Mouse (Mus musculus): ENCODE data around the gene Lca5. TPM values are rescaled to one million over a fixed set of nuclear protein-coding genes. Genes with fewer than 3 reads are reported as not detected.

Lca5 gene
- polyA plus RNA-seq, 1 experiment, result not detected

GRCm38 (mm10) chr9:83447771-83448170 is 6.8 kb upstream of the Lca5 start:
- Histone ChIP-seq H3K4me1 (ENCODE audit: control insufficient read depth, insufficient read depth, low read length) (peaks cover 3% of the 10 kb centered on the region; the same call in 1 of the 2 replicates), H3K27ac (ENCODE audit: insufficient read depth, low read depth, low read length) (peak overlapping the region; percentile 95), H3K4me3 (ENCODE audit: insufficient read depth, low read depth, low read length) (peak overlapping the region; percentile 65)
- TF ChIP-seq CTCF (IDR thresholded peaks at IDR 0.05; ENCODE audit: insufficient read depth, low read depth, low read length), result no peak
- peak; percentile 43; the same call in 1 of the 2 replicates for TF ChIP-seq POLR2A (IDR thresholded peaks at IDR 0.05; ENCODE audit: insufficient read depth, low read depth, low read length)
- 2% methylated on average over 22 of the region's 22 CpGs for WGBS

- no peak overlapping the region for H3K27ac ChIP-seq (ENCODE audit: insufficient read depth, low read depth, low read length)
- no peak overlapping the region for H3K4me3 ChIP-seq (ENCODE audit: insufficient read depth, low read depth, low read length)
- TF ChIP-seq POLR2A (IDR thresholded peaks at IDR 0.05; ENCODE audit: insufficient read depth, low read depth, low read length) (no peak), CTCF (IDR thresholded peaks at IDR 0.05; ENCODE audit: insufficient read depth, low read depth, low read length) (no peak)
- 77% methylated on average over 9 of the region's 9 CpGs for WGBS
- H3K4me1 ChIP-seq (ENCODE audit: control insufficient read depth, insufficient read depth, low read length), result peaks cover 3% of the 10 kb centered on the region; the same call in 1 of the 2 replicates
Measured at GRCm38 (mm10) chr9:83447176-83447575, 6.2 kb upstream of the Lca5 start.

- TF ChIP-seq CTCF (IDR thresholded peaks at IDR 0.05; ENCODE audit: insufficient read depth, low read depth, low read length) (no peak), POLR2A (IDR thresholded peaks at IDR 0.05; ENCODE audit: insufficient read depth, low read depth, low read length) (no peak)
- peaks cover 15% of the 10 kb centered on the region for H3K4me1 ChIP-seq (ENCODE audit: control insufficient read depth, insufficient read depth, low read length)
- WGBS, result 85% methylated on average over 5 of the region's 5 CpGs
- no peak overlapping the region for H3K4me3 ChIP-seq (ENCODE audit: insufficient read depth, low read depth, low read length)
- H3K27ac ChIP-seq (ENCODE audit: insufficient read depth, low read depth, low read length), result no peak overlapping the region
Measured at GRCm38 (mm10) chr9:83437621-83438020, 3.3 kb downstream of the Lca5 start.

- whole genome bisulfite sequencing, result 14% methylated on average over 4 of the region's 4 CpGs
- no peak for TF ChIP-seq POLR2A (IDR thresholded peaks at IDR 0.05; ENCODE audit: insufficient read depth, low read depth, low read length)
- TF ChIP-seq CTCF (IDR thresholded peaks at IDR 0.05; ENCODE audit: insufficient read depth, low read depth, low read length), result no peak
- H3K4me3 ChIP-seq (ENCODE audit: insufficient read depth, low read depth, low read length), result no peak overlapping the region
- peaks cover 15% of the 10 kb centered on the region for H3K4me1 ChIP-seq (ENCODE audit: control insufficient read depth, insufficient read depth, low read length)
- H3K27ac ChIP-seq (ENCODE audit: insufficient read depth, low read depth, low read length), result peak overlapping the region; percentile 86
Measured at GRCm38 (mm10) chr9:83434489-83434888, 6.4 kb downstream of the Lca5 start.

- 53% methylated on average over 7 of the region's 7 CpGs for WGBS
- TF ChIP-seq CTCF (IDR thresholded peaks at IDR 0.05; ENCODE audit: insufficient read depth, low read depth, low read length) (peak; percentile 24; the same call in 1 of the 2 replicates), POLR2A (IDR thresholded peaks at IDR 0.05; ENCODE audit: insufficient read depth, low read depth, low read length) (no peak)
- peaks cover 15% of the 10 kb centered on the region for H3K4me1 ChIP-seq (ENCODE audit: control insufficient read depth, insufficient read depth, low read length)
- no peak overlapping the region for H3K4me3 ChIP-seq (ENCODE audit: insufficient read depth, low read depth, low read length)
- H3K27ac ChIP-seq (ENCODE audit: insufficient read depth, low read depth, low read length), result peak overlapping the region; percentile 52; the same call in 1 of the 2 replicates
Measured at GRCm38 (mm10) chr9:83433661-83434060, 7.3 kb downstream of the Lca5 start.

GRCm38 (mm10) chr9:83427926-83428325 is 13.0 kb downstream of the Lca5 start:
- Histone ChIP-seq H3K27ac (ENCODE audit: insufficient read depth, low read depth, low read length) (no peak overlapping the region), H3K4me1 (ENCODE audit: control insufficient read depth, insufficient read depth, low read length) (0 out of 2 replicates have a peak, but pooled peaks cover 2% of the 10 kb centered on the region), H3K4me3 (ENCODE audit: insufficient read depth, low read depth, low read length) (no peak overlapping the region)
- WGBS, result 75% methylated on average over 4 of the region's 4 CpGs
- TF ChIP-seq POLR2A (IDR thresholded peaks at IDR 0.05; ENCODE audit: insufficient read depth, low read depth, low read length) (no peak), CTCF (IDR thresholded peaks at IDR 0.05; ENCODE audit: insufficient read depth, low read depth, low read length) (no peak)

- WGBS, result 65% methylated on average over 5 of the region's 5 CpGs
Measured at GRCm38 (mm10) chr9:83418965-83419364, 22.0 kb downstream of the Lca5 start.

GRCm38 (mm10) chr9:83413046-83413445 is 27.9 kb downstream of the Lca5 start:
- no peaks in the 10 kb centered on the region for H3K4me1 ChIP-seq (ENCODE audit: control insufficient read depth, insufficient read depth, low read length)
- 82% methylated on average over 10 of the region's 10 CpGs for WGBS
- TF ChIP-seq POLR2A (IDR thresholded peaks at IDR 0.05; ENCODE audit: insufficient read depth, low read depth, low read length) (no peak), CTCF (IDR thresholded peaks at IDR 0.05; ENCODE audit: insufficient read depth, low read depth, low read length) (no peak)
- H3K4me3 ChIP-seq (ENCODE audit: insufficient read depth, low read depth, low read length), result no peak overlapping the region
- H3K27ac ChIP-seq (ENCODE audit: insufficient read depth, low read depth, low read length), result no peak overlapping the region

More at GRCm38 (mm10) chr9:83418965-83419364, 22.0 kb downstream of the Lca5 start:
- Histone ChIP-seq H3K4me3 (ENCODE audit: insufficient read depth, low read depth, low read length) (no peak overlapping the region), H3K27ac (ENCODE audit: insufficient read depth, low read depth, low read length) (no peak overlapping the region), H3K4me1 (ENCODE audit: control insufficient read depth, insufficient read depth, low read length) (peaks cover 2% of the 10 kb centered on the region; the same call in 1 of the 2 replicates)
- no peak for TF ChIP-seq CTCF (IDR thresholded peaks at IDR 0.05; ENCODE audit: insufficient read depth, low read depth, low read length)

GRCm38 (mm10) chr9:83405150-83405549 is 35.8 kb downstream of the Lca5 start:
- H3K4me3 ChIP-seq (ENCODE audit: insufficient read depth, low read depth, low read length), result no peak overlapping the region
- no peak overlapping the region for H3K27ac ChIP-seq (ENCODE audit: insufficient read depth, low read depth, low read length)
- no peak for TF ChIP-seq POLR2A (IDR thresholded peaks at IDR 0.05; ENCODE audit: insufficient read depth, low read depth, low read length)
- TF ChIP-seq CTCF (IDR thresholded peaks at IDR 0.05; ENCODE audit: insufficient read depth, low read depth, low read length), result no peak
- 75% methylated on average over 7 of the region's 7 CpGs for WGBS
- no peaks in the 10 kb centered on the region for H3K4me1 ChIP-seq (ENCODE audit: control insufficient read depth, insufficient read depth, low read length)

GRCm38 (mm10) chr9:83400783-83401182 is 40.1 kb downstream of the Lca5 start:
- WGBS, result 56% methylated on average over 3 of the region's 3 CpGs
- no peak overlapping the region for H3K27ac ChIP-seq (ENCODE audit: insufficient read depth, low read depth, low read length)
- no peak for TF ChIP-seq POLR2A (IDR thresholded peaks at IDR 0.05; ENCODE audit: insufficient read depth, low read depth, low read length)
- TF ChIP-seq CTCF (IDR thresholded peaks at IDR 0.05; ENCODE audit: insufficient read depth, low read depth, low read length), result no peak

More at GRCm38 (mm10) chr9:83400783-83401182, 40.1 kb downstream of the Lca5 start:
- Histone ChIP-seq H3K4me3 (ENCODE audit: insufficient read depth, low read depth, low read length) (no peak overlapping the region), H3K4me1 (ENCODE audit: control insufficient read depth, insufficient read depth, low read length) (no peaks in the 10 kb centered on the region)

Measured in olfactory bulb, adult 2 months (tissue).